Mouse (Mus musculus) myocyte (in vitro differentiated cells): ENCODE measurements around the gene Pakap.

Source experiments
- E2F4 ChIP-seq: IDR thresholded peaks from one replicate; pipeline ENCODE4 v1.6.1; 2011; ENCODE audit warnings: mild to moderate bottlenecking, control low read depth, moderate library complexity; ENCODE audit not compliant: insufficient read depth
- MYOG ChIP-seq, 3 experiments: IDR thresholded peaks; one replicate each; pipeline ENCODE4 v1.6.1; 2011; ENCODE audit warnings: control low read depth in 2 of 3, low read depth in 2 of 3, mild to moderate bottlenecking in 2 of 3; ENCODE audit not compliant: insufficient read length in 2 of 3, control insufficient read depth in 1 of 3, insufficient read depth in 1 of 3
- POLR2A ChIP-seq: IDR thresholded peaks from one replicate; pipeline ENCODE4 v1.6.1; 2011; ENCODE audit warnings: low read depth, mild to moderate bottlenecking, control low read depth, moderate library complexity; ENCODE audit not compliant: insufficient read length
- POLR2AphosphoS2 ChIP-seq: IDR thresholded peaks from one replicate; pipeline ENCODE4 v1.6.1; 2011; ENCODE audit warnings: low read depth, control low read depth; ENCODE audit not compliant: insufficient read length
- SRF ChIP-seq: IDR thresholded peaks from one replicate; pipeline ENCODE4 v1.6.1; 2011; ENCODE audit warnings: low read depth; ENCODE audit not compliant: control insufficient read depth, insufficient read length
- USF1 ChIP-seq: IDR thresholded peaks from one replicate; pipeline ENCODE4 v1.6.1; 2011; ENCODE audit warnings: low read depth, mild to moderate bottlenecking, control low read depth, moderate library complexity

DNA sequence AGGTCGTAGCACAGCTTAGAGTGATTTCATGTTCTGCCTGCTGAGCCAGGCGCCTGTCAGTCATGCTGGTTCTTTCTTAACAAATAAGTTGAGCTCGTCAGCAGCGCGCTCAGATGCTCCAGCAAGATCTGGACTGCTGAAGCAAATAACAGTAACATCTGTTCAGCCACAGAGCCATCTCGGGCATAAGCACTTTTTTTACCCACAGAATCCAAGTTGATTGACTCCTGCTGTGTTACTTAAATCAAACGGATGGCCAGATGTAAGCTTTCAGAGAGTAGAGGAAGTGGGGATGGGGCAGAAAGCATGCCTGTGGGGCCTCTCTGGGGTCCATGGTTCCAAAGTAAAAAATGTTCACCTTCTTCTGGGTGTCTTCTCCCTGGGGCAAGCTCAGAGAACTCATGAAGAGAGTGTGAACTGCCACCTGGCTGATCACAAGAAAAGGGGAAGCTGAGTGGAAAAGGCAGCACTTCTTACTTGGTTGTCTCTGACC, 152.9 kb downstream of the Pakap start:
- no peak for TF ChIP-seq POLR2A
- TF ChIP-seq SRF: no peak
- no peak for TF ChIP-seq USF1
- no peak for TF ChIP-seq POLR2AphosphoS2
- TF ChIP-seq E2F4: no peak
- no peak for TF ChIP-seq MYOG (IDR thresholded peaks at IDR 0.05; ENCODE audit: control insufficient read depth in 1 of 3, insufficient read depth in 1 of 3, insufficient read length in 2 of 3, low read depth in 2 of 3)
